Mouse (Mus musculus) neutrophil, adult 5-6 weeks (primary cell): ENCODE results near the gene Tbc1d10c. TPM values are rescaled to one million over a fixed set of nuclear protein-coding genes. Genes with fewer than 3 reads are reported as not detected.
A peak's percentile ranks its signal among the peaks of the same experiment; 100 is the strongest.

ENCODE experiments used
- ATAC-seq: fragments of 151-379, 151-347 bp; 2 replicates; pipeline ENCODE4 v1.8.0; 2017; ENCODE audit warnings: mild to moderate bottlenecking, moderate TSS enrichment; ENCODE audit not compliant: insufficient number of reproducible peaks, poor library complexity, low FRiP score, severe bottlenecking; ENCODE audit errors: extremely low read depth
- total RNA-seq: library from RNA; stranded (forward); fragments of 200-1000 nt; gene quantifications from 2 replicates; pipeline ENCODE4 v1.2.3, GENCODE M21; 2017

Gene Tbc1d10c
- total RNA-seq, 1 experiment from 2014 or later = 231 TPM

DNA sequence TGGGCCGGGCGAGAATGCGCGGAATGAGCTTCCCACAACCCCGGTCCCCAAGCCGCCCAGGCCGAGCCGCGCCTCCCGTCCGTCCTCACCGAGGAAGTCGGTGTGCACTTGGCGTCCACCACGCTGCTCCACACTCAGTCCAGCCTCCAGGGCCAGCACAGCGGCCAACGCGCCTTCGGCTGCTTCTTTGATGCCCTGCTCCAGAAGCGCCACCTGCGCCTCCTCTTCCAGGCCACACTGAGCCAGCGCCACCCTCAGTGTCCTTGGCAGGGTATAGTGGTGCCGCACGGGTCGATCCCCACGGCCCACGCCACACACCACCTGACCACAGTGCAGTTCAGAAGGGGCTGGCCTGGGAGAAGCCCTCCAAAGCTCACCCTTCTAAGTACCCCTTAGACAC, 21.3 kb downstream of the Tbc1d10c start:
- no peak for ATAC-seq

DNA sequence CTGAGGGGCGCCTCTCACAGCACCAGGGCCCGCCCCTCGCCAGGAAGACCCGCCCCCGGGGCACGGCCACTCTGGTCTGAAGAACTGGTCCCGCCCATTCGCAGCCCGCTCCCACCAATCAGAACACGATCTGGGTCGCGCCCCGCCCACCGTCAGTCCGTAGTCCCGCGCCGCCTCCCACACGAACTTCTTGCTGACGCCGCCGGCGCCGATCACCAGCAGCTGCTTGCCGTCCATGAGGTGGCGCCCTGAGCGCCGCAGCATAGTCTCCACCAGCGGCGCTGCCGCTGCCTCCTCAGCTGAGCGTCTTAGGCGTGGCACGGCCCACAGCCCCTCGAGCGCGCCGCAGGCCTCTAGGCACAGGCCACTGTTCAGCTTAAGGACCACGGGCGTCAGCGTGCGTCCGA, 21.7 kb downstream of the Tbc1d10c start:
- ATAC-seq = peak; percentile 90

DNA sequence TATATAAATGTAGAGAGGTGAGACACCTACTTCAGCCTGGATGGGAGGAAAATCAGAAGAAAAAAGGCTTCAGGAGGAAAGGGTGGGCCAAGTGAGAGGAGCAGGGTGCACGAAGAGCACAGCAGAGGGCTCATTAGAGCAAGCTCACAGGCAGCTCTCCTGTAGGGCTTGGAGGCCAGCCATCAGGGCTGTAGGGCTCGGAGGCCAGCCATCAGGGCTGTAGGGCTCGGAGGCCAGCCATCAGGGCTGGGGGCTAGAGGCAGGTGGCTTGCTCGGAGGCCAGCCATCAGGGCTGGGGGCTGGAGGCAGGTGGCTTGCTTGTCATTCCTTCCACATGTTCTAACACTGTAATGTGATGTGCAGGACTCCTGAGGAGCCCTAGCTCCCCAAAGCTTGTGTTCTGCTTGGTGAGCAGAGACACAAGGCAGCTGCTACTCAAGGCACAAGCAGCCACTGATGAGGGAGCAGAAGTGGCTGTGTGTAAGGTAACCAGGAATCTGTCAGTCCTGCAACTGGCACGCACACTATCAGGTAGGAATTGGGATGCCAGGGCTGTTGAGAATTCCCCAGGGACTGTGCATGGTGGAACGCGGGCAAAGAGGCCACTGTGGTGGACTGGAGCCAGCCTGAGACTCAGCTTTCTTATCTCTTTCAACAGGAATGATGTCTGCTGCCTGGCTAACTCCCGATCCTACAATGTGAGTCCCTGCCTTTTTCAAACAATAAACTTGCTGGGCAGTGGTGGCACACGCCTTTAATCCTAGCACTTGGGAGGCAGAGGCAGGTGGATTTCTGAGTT, 24.2 kb downstream of the Tbc1d10c start:
- no peak for ATAC-seq

DNA sequence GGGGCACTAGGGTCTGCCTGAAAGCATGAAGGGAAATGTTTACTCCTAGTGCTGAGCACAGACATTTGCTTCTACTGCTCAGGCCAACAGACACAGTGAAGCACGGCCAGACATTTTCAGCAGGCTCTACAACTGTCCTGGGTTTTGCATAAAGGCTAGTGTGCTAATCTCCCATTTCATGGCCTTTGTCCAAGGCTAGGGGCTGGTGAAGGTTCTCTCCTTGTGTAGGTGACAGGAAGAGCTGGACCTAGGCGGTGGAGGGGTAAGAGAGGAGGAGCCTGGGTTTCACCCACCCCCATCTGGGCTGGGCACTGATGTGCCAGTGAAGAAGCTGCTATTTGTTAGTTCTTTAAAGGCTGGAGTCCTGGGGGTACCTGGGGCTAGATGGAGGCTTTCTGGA, 26.4 kb downstream of the Tbc1d10c start:
- no peak for ATAC-seq

DNA sequence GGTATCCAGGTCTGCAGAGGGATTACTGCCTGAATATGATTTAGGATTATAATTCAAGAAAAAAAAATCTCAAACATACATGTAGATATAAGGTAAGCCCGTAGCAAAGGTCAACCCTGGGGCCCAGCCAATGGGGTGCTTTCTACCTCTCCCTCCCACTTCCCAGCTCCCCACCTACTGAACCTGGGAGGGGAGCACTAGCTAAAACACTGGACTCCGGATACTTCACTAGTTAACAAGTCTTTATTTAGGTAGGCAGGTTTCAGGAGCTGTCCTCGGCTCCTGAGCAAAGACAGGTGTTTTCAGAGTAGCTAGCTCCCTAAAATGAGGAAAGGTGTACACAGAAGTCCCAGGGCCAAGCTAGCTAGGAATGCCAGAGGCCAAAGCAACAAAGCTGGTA, 27.0 kb downstream of the Tbc1d10c start:
- ATAC-seq = no peak

DNA sequence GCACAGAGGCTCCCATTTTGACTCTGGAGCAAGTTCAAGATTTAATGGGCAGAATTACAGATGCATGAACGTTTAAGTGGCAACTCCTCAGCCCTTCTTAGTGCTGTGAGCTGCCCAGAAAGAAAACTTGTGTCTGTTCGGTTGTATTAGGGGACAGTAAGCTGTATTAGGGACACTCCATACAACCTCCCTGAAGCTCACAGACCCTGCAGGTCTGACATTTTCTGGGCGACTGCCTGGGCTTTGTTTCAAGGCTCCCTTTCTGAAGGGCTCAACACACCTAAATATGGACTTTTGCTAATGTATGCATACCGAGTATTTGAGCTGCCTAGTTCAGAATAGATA, 27.6 kb downstream of the Tbc1d10c start:
- ATAC-seq = no peak

DNA sequence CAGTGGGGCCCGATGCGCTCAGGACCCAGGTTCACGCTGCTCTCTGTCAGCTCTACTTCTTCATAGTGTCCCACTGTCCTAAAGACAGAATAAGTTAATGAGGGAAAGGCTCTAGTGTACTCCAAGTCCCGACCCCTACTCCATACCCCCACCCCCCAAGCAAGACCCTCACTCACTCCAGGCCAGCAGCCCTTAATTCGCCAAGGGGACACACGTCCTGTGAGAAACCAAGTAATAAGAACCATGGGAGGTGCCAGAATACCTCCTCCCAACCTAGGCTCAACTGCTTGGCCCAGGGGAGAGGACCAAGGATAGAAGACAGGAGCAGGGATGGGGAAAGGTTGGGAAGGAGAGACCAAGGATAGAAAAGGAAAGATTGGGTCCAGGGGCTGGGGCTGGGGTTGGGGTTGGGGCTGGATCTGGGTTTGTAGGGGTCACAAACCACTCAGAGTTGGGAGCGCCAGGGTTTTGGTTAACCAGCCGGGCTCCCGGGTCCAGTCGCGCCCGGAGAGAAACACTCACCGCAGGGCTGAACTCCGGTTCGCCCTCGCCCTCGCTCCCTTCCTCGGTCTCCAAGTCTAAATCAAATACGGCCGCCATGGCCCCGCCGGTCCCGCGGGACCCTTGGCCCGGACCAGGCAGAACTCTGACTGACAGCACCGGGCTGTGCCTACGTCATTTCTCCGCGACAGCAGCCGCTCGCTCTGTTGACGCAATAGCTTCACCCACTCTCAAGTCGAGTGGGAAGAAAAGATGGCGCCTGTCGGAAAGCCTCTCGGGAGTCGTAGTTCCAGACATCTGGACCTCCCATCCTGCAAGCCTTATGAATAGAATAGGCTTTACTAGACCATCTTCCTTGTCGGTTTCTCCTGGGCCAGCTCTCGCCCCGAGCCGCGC, 28.2 kb downstream of the Tbc1d10c start, which contains the start of gene Rps6kb2:
Gene Rps6kb2, minus strand, starts transcription at position 709 of the 897 bp plus-strand sequence.
- ATAC-seq = peak; percentile 87

DNA sequence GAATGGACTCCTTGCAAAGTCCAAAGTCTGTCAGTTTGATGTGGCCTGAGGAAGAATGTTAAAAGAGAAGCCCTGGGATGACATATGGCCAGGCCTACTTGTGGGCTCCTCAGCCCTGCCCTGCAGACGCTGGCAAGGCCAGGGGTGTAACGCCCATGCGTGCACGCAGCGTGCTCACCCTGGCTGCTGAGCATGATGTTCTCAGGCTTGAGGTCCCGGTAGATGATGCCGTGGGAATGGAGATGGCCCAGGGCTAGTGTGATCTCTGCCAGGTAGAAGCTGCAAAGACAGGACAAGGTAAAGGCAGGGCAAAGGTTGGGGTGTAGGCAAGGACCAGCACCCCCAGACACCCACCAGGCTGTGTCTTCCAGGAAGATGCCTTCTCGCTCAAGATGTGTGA, 32.0 kb downstream of the Tbc1d10c start:
- no peak for ATAC-seq

DNA sequence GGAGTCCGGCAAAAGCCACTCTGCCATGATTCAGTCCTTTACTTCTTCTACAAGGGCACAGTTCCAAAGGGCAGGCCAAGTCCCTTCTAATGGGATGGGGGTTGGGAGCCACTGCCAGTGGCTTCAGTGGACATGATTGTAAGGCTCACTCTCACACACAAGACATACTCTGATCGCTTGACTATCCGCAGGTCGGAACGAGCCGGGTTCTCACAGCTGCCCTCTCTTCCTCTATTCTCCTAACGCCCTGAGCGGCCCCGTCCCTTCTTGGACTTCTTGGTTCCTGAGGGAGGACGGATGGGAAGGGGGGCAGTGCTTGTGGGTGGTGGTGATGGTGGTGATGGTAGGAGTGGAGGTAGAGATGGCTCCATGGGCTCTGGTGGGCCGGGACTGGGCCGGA, 34.3 kb downstream of the Tbc1d10c start:
- ATAC-seq = no peak

DNA sequence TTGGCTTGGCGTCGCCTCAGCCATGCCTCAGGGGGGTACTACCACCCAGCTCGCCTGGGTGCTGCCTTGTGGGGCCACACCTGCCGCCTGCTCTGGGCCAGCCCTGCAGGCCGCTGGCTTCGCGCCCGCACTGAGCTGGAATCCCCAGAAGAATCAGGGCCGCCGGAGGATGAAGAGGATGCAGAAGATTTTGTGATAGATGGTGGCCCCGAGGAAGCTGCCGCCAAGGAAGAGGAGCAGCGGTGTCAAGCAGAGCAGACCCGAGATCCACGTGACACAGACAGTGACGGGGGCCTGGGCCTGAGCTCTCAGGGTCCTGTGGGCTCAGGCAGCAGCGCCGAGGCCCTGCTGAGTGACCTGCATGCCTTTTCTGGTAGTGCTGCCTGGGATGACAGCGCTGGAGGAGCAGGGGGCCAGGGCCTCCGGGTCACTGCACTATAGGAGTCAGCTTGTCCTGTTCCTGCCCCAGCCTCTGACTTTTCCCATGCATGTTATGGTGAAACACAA, 35.0 kb downstream of the Tbc1d10c start:
- no peak for ATAC-seq

DNA sequence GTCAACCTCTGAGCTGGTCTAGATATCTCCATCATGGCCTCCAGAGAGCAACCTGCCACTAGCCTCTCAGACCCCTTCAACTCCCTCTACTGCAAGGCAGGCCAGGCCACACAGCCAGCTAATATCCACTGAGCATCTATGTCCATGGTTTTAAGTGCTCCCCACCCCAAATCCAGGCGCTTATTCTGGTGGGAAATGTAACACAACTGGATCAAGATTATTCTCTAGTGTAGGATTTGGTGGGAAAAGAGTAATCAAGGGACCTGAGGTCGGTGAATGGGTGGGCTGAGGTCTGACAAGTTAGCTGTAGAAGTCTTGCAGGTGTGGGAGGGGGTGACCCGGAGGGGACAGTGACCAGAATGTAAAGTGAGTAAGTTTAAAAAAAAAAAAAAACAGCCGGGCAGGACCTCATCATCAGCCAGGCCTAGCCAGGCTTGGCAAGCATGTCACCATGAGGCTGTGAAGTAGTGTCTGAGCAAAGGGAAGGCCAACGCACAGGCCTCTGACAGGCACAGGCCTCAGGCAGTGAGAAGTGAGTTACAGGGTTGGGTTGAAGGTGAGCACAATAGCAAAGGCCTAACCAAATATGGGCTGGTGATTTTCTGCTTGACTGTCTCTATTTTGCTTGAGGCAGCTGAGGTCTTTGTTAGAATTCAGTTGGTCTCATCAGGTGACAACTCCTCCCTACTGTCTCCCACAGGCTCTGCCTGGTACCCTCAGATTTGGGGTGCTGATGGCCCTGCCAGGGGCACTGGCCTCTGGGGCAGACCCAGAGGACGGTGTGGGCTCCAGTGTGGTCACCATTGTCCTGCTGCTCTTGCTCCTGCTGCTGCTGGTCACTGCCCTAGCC, 35.6 kb downstream of the Tbc1d10c start:
- peak; percentile 40 for ATAC-seq

DNA sequence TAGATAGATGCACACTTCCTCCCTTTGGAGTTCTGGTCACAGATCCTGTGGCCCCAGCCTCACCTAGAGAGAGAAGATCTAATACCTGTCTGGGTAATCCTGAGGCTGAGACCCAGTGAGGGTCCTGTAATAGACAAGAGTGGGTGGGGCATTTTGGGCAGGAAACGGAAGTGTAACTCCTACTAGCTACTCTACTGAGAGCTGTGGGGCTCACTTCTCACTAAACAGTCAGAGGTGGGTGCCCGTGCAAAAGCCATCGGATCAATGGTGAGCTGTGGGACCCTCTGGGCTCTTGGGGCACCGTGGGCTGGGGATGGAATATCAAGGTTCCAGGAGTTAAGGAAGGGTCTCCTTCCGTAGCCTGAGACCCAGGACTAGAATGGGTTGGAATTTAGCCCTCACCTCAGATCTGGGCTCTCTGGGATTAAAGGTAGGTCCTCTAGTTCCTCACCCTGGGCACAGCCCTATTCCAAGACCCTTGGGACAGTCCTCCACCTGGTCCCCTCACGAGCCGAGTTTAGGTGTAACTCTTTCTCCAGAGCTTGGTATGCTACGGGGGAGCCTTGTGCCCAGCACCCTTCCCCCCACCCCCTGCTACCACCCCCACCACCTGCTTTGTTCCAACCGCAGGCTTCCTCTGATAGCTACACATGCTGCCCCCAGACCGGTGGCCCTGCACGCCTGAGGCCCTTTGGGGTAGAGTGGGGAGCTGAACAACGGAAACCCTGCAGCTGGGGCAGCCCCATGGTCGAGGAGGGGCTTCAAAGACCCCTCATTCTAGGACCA, 36.5 kb downstream of the Tbc1d10c start:
- peak; percentile 32; the same call in 1 of the 2 replicates for ATAC-seq

DNA sequence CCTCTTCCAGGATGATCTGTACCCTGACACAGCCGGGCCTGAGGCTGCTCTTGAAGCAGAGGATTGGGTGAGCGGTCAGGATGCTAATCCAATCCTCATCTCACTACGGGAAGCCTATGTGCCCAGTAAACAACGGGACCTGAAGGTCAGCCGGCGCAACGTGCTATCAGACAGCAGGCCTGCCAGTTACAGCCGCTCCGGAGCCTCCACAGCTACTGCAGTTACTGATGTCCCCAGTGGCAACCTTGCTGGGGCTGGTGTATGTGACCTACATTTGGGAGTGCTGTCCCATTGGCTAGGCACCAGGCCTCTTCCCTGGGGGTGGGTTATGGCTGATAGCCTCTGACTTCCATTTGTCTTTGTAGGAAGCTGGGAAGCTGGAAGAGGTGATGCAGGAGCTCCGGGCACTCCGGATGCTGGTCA, 37.8 kb downstream of the Tbc1d10c start, which contains the start of gene Ptprcap:
Gene Ptprcap, plus strand, starts transcription at position 373 of the 423 bp plus-strand sequence.
- no peak for ATAC-seq

DNA sequence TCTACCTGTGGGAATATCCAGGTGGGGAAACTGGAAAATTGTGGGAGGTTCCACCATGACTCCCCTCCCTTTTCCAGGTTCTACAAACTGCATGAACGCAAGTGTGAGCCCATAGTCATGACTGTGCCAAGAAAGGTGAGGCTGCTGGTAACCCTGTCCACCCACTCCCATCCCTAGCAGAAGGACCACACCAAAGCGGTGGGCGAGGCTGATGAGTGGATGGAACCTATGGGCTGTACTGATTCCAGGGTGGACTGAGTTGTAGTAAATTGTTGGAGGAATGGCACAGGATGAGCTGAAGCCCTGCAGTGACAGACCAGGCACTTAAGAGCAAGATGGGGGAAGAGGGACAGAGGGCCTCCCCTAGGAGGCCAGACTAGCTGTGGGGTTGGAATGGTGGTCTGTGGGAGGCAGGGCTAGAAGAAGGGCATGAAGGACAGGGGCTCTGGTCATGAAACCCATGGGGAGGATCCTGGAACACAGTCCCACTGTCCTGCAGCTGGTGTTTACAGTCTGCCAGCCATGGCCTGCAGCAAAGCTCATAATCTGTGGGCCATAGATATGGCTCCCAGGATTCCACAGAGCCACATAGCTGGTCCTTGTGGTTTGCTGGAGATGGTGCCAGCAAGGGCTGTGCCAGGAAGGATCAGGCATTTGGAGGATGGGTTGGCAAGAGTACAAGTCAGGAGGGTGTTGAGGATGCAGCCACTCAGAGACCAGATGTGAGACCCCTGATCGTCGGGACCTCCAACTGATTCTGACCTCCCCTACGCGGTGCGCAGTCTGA, 38.4 kb downstream of the Tbc1d10c start:
- no peak for ATAC-seq

DNA sequence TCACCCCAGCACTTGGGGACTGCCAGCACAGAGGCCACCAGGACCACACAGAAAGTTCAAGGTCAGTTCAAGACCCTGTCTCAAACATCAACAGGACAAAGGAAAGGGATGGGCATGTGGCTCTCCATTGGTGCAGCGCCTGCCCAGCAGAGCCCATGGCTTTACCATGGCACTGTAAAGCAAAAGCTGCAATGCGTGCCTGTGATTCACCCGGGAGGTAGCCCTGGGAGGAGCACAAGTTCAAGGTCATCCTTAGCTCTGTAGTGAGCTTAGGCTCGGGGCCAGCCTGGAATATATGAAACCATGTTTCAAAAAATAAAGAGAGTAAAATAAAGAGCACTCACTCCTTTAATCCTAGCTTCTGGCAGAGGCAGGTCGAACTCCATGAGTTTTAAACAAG, 39.2 kb downstream of the Tbc1d10c start:
- no peak for ATAC-seq

DNA sequence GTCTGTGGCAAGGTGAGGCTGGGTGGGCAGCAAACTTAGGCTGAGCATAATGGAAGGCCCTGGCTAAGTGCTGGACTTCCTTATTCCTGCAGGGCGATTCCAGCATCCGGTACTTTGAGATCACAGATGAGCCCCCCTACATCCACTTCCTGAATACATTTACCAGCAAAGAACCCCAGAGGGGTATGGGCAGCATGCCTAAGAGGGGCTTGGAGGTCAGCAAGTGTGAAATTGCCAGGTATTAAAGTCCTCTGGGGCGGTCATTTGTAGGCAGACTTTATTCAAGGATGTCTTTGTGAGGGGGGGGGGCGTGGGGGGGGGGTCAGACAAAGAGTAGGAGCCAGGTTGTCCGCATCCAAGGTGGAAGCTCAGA, 39.6 kb downstream of the Tbc1d10c start:
- ATAC-seq = no peak
